ENCODE assay signal across 8 mouse cellular contexts in the genomic region with DNA sequence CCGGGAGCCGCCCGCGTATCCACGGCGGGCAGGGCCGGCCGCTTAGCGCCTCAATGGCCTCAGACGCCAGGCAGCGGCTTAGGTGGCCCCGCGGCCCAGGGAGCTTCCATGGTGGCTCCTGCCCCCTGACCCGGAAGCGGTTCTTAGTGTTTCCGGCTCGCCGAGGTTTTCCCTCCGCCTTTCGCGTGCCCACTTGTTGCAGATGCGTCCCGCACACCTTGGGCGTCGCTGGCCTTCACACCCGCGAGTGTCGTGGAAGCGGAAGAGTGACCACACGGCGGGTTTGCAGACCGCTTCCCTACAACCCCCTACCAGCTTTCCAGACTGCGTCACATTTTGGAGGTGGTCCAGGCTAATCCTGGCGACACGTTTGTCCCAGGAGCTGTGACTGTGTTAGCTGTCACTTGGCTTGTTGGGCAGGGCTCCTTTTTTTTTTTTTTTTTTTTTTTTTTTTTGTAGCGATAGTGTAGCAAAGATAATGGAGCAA. TPM values are rescaled to one million over a fixed set of nuclear protein-coding genes. Genes with fewer than 3 reads are reported as not detected.
DNase-seq lines count a peak whose midpoint lies in the region; ATAC-seq lines count a peak whose summit lies in the region.

A gene (minus strand): TSS at position 120 of the 487 bp plus-strand sequence.

- peak; percentile 88 for ATAC-seq in hindbrain, embryonic 16.5 days

- peak; percentile 82 for DNase-seq in WW6 (ENCODE audit: low read depth, low spot score)
- DNase-seq in cerebellum, postnatal 4 days (ENCODE audit: low spot score in 2 of 2): peak; percentile 92 to 95
- peak; percentile 95 for DNase-seq in gastrocnemius, adult 18-20 months (ENCODE audit: low spot score)
- DNase-seq in left cerebral cortex, adult 18-20 months (ENCODE audit: low spot score in 2 of 2): peak; percentile 92 to 96
- DNase-seq in right cerebral cortex, adult 18-20 months: peak; percentile 94
- peak; percentile 72 for DNase-seq in urinary bladder, postnatal 10 days (ENCODE audit: low spot score)

- H3K36me3 ChIP-seq in hindbrain, embryonic 16.5 days (ENCODE audit: control insufficient read depth, insufficient read depth, low read length): peaks cover 10% of the 10 kb centered on the region
- H3K36me3 ChIP-seq in macrophage (ENCODE audit: inconsistent target): peaks cover 25% of the 10 kb centered on the region

- WGBS in hindbrain, embryonic 16.5 days: 0% methylated on average over 36 of the region's 36 CpGs
- 0% methylated on average over 33 of the region's 36 CpGs for WGBS in macrophage (ENCODE audit: missing documents)

- peak within 1 kb of the TSS; percentile 87 for H3K27ac ChIP-seq in hindbrain, embryonic 16.5 days (ENCODE audit: low read depth, low read length)
- H3K27ac ChIP-seq in macrophage: peak within 1 kb of the TSS; percentile 83

- H3K27me3 ChIP-seq in hindbrain, embryonic 16.5 days (replicated peaks; ENCODE audit: control insufficient read depth, insufficient read depth, low read length): no peaks in the 10 kb centered on the region

- H3K4me2 ChIP-seq in hindbrain, embryonic 16.5 days (ENCODE audit: low read length): peak within 1 kb of the TSS; percentile 88

- no peaks in the 10 kb centered on the region for H3K9me3 ChIP-seq in hindbrain, embryonic 16.5 days (ENCODE audit: control insufficient read depth, low read length)

- peak within 1 kb of the TSS; percentile 97 for H3K9ac ChIP-seq in hindbrain, embryonic 16.5 days (ENCODE audit: low read depth, low read length)

- peaks cover 10% of the 10 kb centered on the region for H3K4me1 ChIP-seq in hindbrain, embryonic 16.5 days (ENCODE audit: control insufficient read depth, insufficient read depth, low read depth, low read length)

- peak within 1 kb of the TSS; percentile 93 for H3K4me3 ChIP-seq in hindbrain, embryonic 16.5 days (ENCODE audit: low read length)
- peak within 1 kb of the TSS; percentile 57 for H3K4me3 ChIP-seq in macrophage (ENCODE audit: inconsistent target)

- H3K79me2 ChIP-seq in macrophage (ENCODE audit: inconsistent target): peaks cover 59% of the 10 kb centered on the region

RNA-seq across cellular contexts. Expression of the gene that starts here (rescaled TPM):
- total RNA-seq in gastrocnemius, adult 18-20 months (2021): 100 to 1,000 TPM; 107 to 116 TPM
- 9.9 and 13.7 TPM in 2 replicates for polyA plus RNA-seq in hindbrain, embryonic 16.5 days (2015; fragmentation: Nextera tagmentation; extraction: Ambion mirVana)
- 10 to 100 TPM; 35.7 to 36.3 TPM for total RNA-seq in left cerebral cortex, adult 18-20 months (2021)
- 100 to 1,000 TPM in 7 of 26 experiments, 10 to 100 TPM in 19; 60.5 to 127 (median 89.8) TPM for total RNA-seq in macrophage (2018; cell fraction: chromatin; rRNA removed)
- total RNA-seq in macrophage (2018; cell fraction: cytosol; rRNA removed): 10 to 100 TPM; 44.3 to 72.9 (median 60.3) TPM
- total RNA-seq in macrophage (2018; cell fraction: nucleus; rRNA removed): 10 to 100 TPM; 50.0 to 95.0 (median 69.6) TPM
- 40.7 to 65.1 TPM (median 55.7 TPM) in 3 replicates for polyA plus RNA-seq in macrophage (2018)

Comparison
In these comparisons a context has a peak if more than half of its experiments do, and no peak if none do; other contexts are left out.
1. Peak in every context shown above with its lines: DNase-seq, ATAC-seq, H3K4me3 ChIP-seq and H3K27ac ChIP-seq.